Mouse (Mus musculus): ENCODE results near the gene Mnx1.

- TF ChIP-seq POLR2A (IDR thresholded peaks at IDR 0.05; ENCODE audit: borderline replicate concordance, low read depth, low read length) (no peak), CTCF (IDR thresholded peaks at IDR 0.05; ENCODE audit: low read depth, low read length) (no peak)
Measured at GRCm38 (mm10) chr5:29476021-29476420, 2.2 kb downstream of the Mnx1 start.
